Mouse (Mus musculus) embryo, embryonic 11 days (tissue): ENCODE data around the gene Hcn4.
A peak's percentile ranks its signal among the peaks of the same experiment; 100 is the strongest.

Experiments
- DNase-seq: peaks from one replicate; pipeline ENCODE4 v3.0.0-alpha.2; 2015

Hcn4 gene

GRCm38 (mm10) chr9:58849576-58850315 lies 26.5 kb downstream of the Hcn4 start:
- peak; percentile 57 for DNase-seq

GRCm38 (mm10) chr9:58854931-58855330 lies 31.7 kb downstream of the Hcn4 start:
- no peak for DNase-seq

- DNase-seq, result peak; percentile 59
Measured at GRCm38 (mm10) chr9:58859080-58859635, 35.9 kb downstream of the Hcn4 start.

GRCm38 (mm10) chr9:58863826-58864225 lies 40.6 kb downstream of the Hcn4 start:
- DNase-seq, result peak; percentile 55

- no peak for DNase-seq
Measured at GRCm38 (mm10) chr9:58871141-58871540, 47.9 kb downstream of the Hcn4 start.

GRCm38 (mm10) chr9:58873541-58874324 lies 50.5 kb downstream of the Hcn4 start:
- DNase-seq, result peak; percentile 74

- no peak for DNase-seq
Measured at GRCm38 (mm10) chr9:58874354-58874753, 51.1 kb downstream of the Hcn4 start.

GRCm38 (mm10) chr9:58875439-58875838 lies 52.2 kb downstream of the Hcn4 start:
- DNase-seq, result no peak

GRCm38 (mm10) chr9:58876946-58877625 lies 53.9 kb downstream of the Hcn4 start:
- DNase-seq, result no peak

GRCm38 (mm10) chr9:58879836-58880235 lies 56.6 kb downstream of the Hcn4 start:
- DNase-seq, result no peak

- DNase-seq, result no peak
Measured at GRCm38 (mm10) chr9:58882686-58883085, 59.5 kb downstream of the Hcn4 start.

- no peak for DNase-seq
Measured at GRCm38 (mm10) chr9:58889782-58890448, 66.7 kb downstream of the Hcn4 start.

GRCm38 (mm10) chr9:58890893-58891292 lies 67.7 kb downstream of the Hcn4 start:
- DNase-seq, result no peak

GRCm38 (mm10) chr9:58891840-58892640 lies 68.8 kb downstream of the Hcn4 start:
- no peak for DNase-seq

GRCm38 (mm10) chr9:58899602-58900001 lies 76.4 kb downstream of the Hcn4 start:
- no peak for DNase-seq

GRCm38 (mm10) chr9:58902869-58903585 lies 79.8 kb downstream of the Hcn4 start:
- DNase-seq, result peak; percentile 71
